Mouse (Mus musculus) neutrophil, adult 5-6 weeks (primary cell): ENCODE measurements around the gene Tmem91. TPM values are rescaled to one million over a fixed set of nuclear protein-coding genes. Genes with fewer than 3 reads are reported as not detected.
A peak's percentile ranks its signal among the peaks of the same experiment; 100 is the strongest.

Experiments
- ATAC-seq: fragments of 151-379, 151-347 bp; 2 replicates; pipeline ENCODE4 v1.8.0; 2017; ENCODE audit warnings: mild to moderate bottlenecking, moderate TSS enrichment; ENCODE audit not compliant: insufficient number of reproducible peaks, poor library complexity, low FRiP score, severe bottlenecking; ENCODE audit errors: extremely low read depth
- total RNA-seq: library from RNA; stranded (forward); fragments of 200-1000 nt; gene quantifications from 2 replicates; pipeline ENCODE4 v1.2.3, GENCODE M21; 2017

Gene Tmem91
- total RNA-seq, 1 experiment from 2014 or later = 0.70 TPM

DNA sequence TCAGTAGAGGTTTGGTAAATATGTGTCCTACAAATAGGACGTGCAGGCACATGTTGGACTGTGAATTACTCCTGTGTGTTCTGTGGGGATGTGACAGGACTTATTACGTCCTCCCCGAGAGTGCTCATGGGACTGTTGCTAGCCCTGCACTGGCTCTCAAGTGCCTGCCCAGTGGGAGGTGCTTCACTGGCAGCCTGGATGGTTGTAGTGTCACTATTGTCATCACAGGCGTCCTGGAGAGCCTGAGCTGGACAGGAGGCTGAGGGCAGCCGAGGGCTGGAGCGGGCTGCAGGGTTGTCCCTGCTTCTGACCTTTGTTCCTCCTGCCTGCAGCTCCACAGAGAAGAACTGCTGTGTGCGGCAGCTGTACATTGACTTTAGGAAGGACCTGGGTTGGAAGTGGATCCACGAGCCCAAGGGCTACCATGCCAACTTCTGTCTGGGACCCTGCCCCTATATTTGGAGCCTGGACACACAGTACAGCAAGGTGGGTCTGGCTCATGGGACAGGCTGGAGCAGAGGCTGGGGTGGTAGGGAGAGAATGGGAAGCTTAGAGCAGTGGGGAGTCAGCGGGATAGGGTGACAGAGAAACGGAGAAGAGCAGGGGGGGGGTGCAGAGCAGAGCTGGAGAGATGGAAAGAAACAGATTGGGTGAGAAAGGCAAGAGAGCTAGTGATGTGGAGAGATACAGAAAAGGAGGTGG, 29.0 kb upstream of the Tmem91 start:
- no peak for ATAC-seq

DNA sequence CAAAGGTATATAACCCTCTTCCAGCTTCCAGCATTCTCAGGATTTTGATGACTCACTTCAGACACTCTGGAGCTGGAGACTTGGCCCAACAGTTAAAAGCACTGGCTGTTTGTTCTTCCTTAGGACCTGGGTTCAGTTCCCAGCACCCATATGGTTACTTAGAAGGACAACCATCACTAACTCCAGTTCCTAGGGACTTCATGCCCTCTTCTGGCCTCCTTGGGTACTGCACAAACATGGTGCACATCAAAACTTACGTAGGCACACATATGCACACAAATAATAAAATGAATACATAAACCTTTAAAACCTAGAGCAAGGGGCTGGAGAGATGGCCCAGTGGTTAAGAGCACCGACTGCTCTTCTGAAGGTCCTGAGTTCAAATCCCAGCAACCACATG, 27.4 kb upstream of the Tmem91 start:
- no peak for ATAC-seq

DNA sequence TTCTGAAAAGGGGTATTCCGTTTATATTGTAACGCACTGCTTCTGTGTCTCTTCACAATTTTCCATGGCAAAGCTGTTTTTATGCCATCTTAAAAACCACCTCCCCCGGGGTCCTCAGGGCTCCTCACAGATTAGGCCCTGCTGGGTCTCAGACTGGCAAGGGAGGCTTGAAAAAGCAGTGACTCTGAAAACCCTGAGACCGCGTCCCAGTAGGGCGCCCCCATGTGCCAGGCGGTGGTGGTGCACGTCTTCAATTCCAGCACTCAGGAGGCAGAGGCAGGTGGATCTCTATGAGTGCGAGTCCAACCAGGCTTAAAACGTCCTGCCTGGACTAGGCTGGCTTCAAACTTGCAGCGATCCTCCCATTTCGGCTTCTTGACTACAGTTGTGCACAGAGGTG, 25.8 kb upstream of the Tmem91 start:
- ATAC-seq = peak; percentile 50; the same call in 1 of the 2 replicates

GRCm38 (mm10) chr7:25699851-25700250, 24.9 kb upstream of the Tmem91 start:
- no peak for ATAC-seq

DNA sequence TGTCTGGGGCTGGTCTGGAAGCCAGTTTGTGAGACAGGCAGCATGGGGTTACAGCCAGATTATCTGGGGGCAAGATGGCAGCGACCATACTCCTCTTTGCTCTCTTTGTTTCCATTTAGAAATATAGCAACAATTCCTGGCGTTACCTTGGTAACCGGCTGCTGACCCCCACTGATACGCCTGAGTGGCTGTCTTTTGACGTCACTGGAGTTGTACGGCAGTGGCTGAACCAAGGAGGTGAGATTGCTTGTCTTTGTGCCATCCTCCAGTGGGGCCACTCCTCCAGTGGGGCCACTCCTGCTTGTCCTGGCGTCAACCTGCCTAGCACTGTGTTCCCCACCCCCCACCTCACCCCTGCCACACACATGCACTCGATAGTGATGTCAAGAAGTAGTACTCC, 19.1 kb upstream of the Tmem91 start:
- ATAC-seq = no peak

GRCm38 (mm10) chr7:25690051-25690450, 15.1 kb upstream of the Tmem91 start:
- ATAC-seq = no peak

DNA sequence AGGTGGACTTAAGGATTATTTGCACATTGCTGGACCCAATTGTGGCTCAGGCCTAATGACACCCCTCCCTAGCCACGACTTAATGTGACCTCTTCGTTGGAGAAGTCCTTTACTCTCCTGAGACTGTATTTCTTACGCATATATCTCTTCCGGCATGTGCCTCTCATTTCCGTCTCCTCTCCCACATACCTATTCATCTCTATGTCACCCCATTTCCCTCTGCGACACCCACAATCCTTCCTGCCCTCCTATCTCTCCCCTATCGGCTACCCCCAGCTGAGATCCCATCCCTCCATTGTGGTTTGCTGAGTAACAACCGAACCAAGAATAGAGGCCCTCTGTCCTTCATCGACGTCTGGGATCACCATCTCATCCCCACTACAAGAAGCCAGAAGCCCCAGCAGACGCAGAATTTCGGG, 14.6 kb upstream of the Tmem91 start:
- ATAC-seq = peak; percentile 4; the same call in 1 of the 2 replicates

DNA sequence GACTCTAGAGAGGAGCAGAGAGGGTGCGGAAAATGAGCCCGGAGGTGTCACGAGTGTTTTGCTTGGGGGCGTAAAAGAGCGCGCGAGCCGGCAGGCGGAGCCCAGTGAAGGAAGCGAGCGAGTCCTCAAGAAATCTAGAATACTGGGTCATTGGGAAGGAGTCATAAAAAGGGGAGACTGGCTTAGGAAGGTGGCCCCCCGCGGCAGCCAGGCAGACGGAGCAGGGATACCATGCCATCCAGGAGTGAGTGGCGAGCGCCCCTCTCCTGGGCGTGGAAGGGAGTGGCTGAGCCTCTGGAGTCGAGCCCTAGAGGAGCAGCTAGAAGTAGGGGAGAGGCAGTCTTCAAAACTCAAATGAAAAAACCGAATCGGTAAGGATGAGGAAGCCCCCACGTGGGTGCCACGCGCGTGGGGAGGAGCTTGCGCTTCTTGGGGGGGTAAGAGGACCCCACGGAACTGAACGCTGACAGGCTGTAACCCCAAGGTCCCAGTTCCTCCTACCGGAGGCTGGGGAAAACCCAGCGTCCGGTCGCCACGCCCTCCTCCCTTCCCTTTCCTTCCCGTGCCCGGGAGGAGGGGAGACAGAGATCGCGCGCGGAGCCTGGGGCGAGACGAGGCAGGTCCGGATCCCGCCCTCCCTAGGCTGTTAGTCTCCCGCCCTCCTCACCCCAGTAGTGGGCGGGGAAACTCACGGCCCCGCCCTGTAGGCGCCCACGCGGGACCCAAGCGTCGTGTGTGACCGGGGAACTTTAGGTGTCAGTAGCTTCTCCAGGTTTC, 14.0 kb upstream of the Tmem91 start:
- peak; percentile 57 for ATAC-seq

DNA sequence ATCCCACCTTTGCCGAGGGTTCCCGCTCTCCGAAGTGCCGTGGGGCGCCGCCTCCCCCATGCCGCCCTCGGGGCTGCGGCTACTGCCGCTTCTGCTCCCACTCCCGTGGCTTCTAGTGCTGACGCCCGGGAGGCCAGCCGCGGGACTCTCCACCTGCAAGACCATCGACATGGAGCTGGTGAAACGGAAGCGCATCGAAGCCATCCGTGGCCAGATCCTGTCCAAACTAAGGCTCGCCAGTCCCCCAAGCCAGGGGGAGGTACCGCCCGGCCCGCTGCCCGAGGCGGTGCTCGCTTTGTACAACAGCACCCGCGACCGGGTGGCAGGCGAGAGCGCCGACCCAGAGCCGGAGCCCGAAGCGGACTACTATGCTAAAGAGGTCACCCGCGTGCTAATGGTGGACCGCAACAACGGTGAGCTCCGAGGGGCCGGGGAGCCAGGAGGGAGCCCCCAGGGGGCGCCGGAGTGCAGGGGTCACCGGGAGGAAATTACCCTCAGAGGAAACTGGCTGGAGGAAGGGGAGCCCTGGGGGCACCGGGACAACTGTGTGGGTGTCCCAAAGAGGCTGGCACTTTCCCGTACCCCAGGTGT, 12.9 kb upstream of the Tmem91 start:
- ATAC-seq = no peak

DNA sequence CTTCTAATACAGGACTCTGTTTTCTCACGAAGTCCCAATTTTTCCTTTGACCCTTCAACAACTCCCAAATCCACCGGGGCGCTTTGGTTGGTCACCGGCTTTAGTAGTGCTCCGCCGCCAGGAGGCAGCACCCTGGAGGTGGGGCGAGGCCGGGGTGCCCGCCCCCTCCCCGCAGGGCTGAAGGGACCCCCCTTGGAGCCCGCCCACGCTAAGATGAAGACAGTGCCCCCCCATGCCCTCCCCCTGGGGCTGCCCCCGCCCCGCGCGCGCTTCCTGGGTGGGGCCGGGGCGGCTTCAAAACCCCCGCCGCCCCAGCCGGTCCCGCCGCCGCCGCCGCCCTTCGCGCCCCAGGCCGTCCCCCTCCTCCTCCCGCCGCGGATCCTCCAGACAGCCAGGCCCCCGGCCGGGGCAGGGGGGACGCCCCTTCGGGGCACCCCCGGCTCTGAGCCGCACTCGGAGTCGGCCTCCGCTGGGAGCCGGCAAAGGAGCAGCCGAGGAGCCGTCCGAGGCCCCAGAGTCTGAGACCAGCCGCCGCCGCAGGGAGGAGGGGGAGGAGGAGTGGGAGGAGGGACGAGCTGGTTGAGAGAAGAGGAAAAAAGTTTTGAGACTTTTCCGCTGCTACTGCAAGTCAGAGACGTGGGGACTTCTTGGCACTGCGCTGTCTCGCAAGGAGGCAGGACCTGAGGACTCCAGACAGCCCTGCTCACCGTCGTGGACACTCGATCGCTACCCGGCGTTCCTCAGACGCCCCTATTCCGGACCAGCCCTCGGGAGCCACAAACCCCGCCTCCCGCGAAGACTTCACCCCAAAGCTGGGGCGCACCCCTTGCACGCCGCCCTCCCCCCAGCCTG, 11.9 kb upstream of the Tmem91 start, which contains the start of gene Tgfb1:
TSS of gene Tgfb1 (plus strand) at position 323 of the 852 bp plus-strand sequence.
- ATAC-seq = peak; percentile 31

DNA sequence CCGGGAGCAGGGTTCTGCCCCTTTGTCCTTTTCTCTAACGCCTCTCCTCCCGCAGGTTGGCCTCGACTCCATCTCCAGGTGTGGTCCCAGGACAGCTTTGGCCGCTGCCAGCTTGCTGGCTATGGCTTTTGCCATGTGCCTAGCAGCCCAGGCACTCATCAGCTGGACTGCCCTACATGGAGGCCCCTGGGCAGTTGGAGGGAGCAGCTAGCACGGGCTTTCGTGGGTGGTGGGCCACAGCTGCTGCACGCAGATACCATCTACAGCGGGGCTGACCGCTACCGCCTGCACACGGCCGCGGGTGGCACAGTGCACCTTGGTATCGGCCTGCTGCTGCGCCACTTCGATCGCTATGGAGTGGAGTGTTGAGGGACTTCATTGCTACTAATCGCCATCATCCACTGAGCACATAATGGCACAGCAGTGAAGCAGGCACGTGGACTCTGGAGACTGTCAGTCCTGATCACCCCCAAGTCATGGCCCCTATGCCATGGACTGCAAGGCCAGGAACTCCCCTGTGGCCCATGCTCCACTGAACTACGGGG, 11.0 kb upstream of the Tmem91 start:
- ATAC-seq = no peak

DNA sequence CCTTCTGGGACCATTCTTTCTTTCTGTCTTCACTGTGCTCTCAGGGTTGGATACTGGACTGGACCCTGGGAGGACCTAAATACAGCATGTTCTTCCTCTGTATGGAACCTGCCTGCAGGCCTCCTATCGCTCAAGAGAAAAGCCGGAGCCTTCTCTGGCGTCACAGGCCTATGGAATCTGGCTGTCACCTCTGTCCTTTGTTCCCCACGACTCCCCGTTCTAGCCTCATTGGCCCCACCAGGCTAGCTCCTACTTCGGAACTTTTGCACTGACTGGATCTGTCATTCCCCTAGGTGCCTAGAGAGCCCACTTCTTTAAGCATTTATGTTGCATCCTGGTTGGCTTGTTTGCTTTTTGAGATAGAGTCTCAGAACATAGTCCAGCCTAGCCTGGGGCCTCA, 9.7 kb upstream of the Tmem91 start:
- no peak for ATAC-seq

- peak; percentile 44 for ATAC-seq
Observed at GRCm38 (mm10) chr7:25683474-25684180, 8.7 kb upstream of the Tmem91 start.

GRCm38 (mm10) chr7:25681341-25682231, 6.6 kb upstream of the Tmem91 start:
- no peak for ATAC-seq

- peak; percentile 79 for ATAC-seq
Observed at GRCm38 (mm10) chr7:25680514-25681258, 5.7 kb upstream of the Tmem91 start, which contains the start of gene B9d2. Gene B9d2 (plus strand): TSS chr7:25680780.

GRCm38 (mm10) chr7:25679971-25680370, 5.0 kb upstream of the Tmem91 start:
- no peak for ATAC-seq

- no peak for ATAC-seq
Observed at GRCm38 (mm10) chr7:25677013-25677412, 2.0 kb upstream of the Tmem91 start.
